Mouse (Mus musculus) spleen, adult 12 weeks (tissue): ENCODE data around the gene Lclat1.
"Not testable (repeated sequence)": the region's sequence is repeated elsewhere in the genome, so short reads cannot be mapped to it uniquely, and the experiment has no call there.

Experiments used
- DNase-seq: peaks from one replicate; pipeline ENCODE4 v3.0.0; 2022; ENCODE audit warnings: low spot score

Gene Lclat1

GRCm38 (mm10) chr17:73244596-73244995 lies 136.8 kb downstream of the Lclat1 start:
- DNase-seq = no peak

GRCm38 (mm10) chr17:73245089-73245684 lies 137.4 kb downstream of the Lclat1 start:
- DNase-seq = no peak

GRCm38 (mm10) chr17:73246036-73246435 lies 138.3 kb downstream of the Lclat1 start:
- no peak for DNase-seq

GRCm38 (mm10) chr17:73246926-73247325 lies 139.1 kb downstream of the Lclat1 start:
- DNase-seq = peak; percentile 39

GRCm38 (mm10) chr17:73247758-73248157 lies 140.0 kb downstream of the Lclat1 start:
- DNase-seq = no peak

- DNase-seq = peak; percentile 20
Observed at GRCm38 (mm10) chr17:73250488-73251141, 142.8 kb downstream of the Lclat1 start.

- no peak for DNase-seq
Observed at GRCm38 (mm10) chr17:73251142-73251502, 143.3 kb downstream of the Lclat1 start.

GRCm38 (mm10) chr17:73251812-73252608 lies 144.2 kb downstream of the Lclat1 start:
- DNase-seq = no peak

GRCm38 (mm10) chr17:73253291-73253969 lies 145.6 kb downstream of the Lclat1 start:
- DNase-seq = no peak

- DNase-seq = no peak
Observed at GRCm38 (mm10) chr17:73255801-73256200, 148.0 kb downstream of the Lclat1 start.

- no peak for DNase-seq
Observed at GRCm38 (mm10) chr17:73258620-73259019, 150.8 kb downstream of the Lclat1 start.

GRCm38 (mm10) chr17:73259258-73259657 lies 151.5 kb downstream of the Lclat1 start:
- not testable (repeated sequence) for DNase-seq

- no peak for DNase-seq
Observed at GRCm38 (mm10) chr17:73262558-73262957, 154.8 kb downstream of the Lclat1 start.

GRCm38 (mm10) chr17:73263077-73263501 lies 155.3 kb downstream of the Lclat1 start:
- peak; percentile 57 for DNase-seq

GRCm38 (mm10) chr17:73270871-73271796 lies 163.3 kb downstream of the Lclat1 start:
- no peak for DNase-seq

GRCm38 (mm10) chr17:73271797-73272600 lies 164.2 kb downstream of the Lclat1 start:
- DNase-seq = no peak

GRCm38 (mm10) chr17:73273809-73274208 lies 166.0 kb downstream of the Lclat1 start:
- DNase-seq = peak; percentile 39

GRCm38 (mm10) chr17:73275066-73275465 lies 167.3 kb downstream of the Lclat1 start:
- no peak for DNase-seq

GRCm38 (mm10) chr17:73277770-73278169 lies 170.0 kb downstream of the Lclat1 start:
- no peak for DNase-seq

- not testable (repeated sequence) for DNase-seq
Observed at GRCm38 (mm10) chr17:73282702-73283101, 174.9 kb downstream of the Lclat1 start.
